Mouse (Mus musculus): ENCODE data around the gene Upk2. TPM values are rescaled to one million over a fixed set of nuclear protein-coding genes. Genes with fewer than 3 reads are reported as not detected.

Upk2 gene
- total and polyA plus RNA-seq, 3 experiments = not detected

DNA sequence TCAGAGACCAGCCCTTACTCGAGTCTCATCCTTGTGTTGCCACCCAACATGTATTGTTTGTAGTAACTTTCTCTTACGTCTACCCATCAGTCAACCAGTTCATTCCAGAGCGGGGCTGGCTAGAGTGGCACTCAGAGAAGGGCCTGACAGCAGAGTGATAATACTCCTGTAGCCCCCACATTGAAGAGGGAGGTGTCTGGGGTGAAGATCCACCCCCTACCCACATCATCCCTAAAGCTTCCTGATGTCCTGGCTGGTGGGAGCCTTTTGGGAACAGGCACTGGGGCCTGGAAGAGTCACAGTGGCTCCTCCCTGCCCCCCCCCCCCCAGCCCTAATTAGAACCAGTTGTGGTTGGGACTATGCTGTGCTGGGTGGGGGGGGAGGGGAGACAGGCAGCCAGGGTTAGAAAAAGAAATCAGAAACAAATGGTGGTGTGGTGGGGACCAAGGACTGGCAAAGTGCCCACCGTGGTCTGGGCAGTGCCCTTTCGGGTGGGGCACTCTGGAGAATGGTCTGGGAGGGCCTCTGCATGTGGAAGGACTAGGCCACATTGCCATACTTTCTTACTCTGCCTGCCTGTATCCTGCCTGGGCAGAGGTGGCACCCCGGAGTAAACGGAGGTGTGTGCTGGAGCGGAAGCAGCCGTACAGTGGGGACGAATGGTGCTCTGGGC is 46.6 kb upstream of the Upk2 start:
- TF ChIP-seq RCOR1 (conservative IDR thresholded peaks at IDR 0.05; ENCODE audit: low read depth, low read length) (no peak), MAZ (IDR thresholded peaks at IDR 0.05; ENCODE audit: low read depth, low read length) (no peak), PAX5 (IDR thresholded peaks at IDR 0.05; ENCODE audit: low read length) (no peak), POLR2AphosphoS2 (IDR thresholded peaks at IDR 0.05; ENCODE audit: low read depth, low read length) (no peak)
- dilution Hi-C loops (cut with MboI; ENCODE audit: extremely low pct_ligation_motif_present, extremely low pct_unique_long_range_greater_than_20kb, low sequenced_read_pairs) (no loop called here), in situ Hi-C loops (cut with MboI; ENCODE audit: low pct_ligation_motif_present, low pct_unique_long_range_greater_than_20kb, low sequenced_read_pairs) (no loop called here)
- H3K27me3 ChIP-seq (replicated peaks) = no peaks in the 10 kb centered on the region
- H3K27ac ChIP-seq (ENCODE audit: insufficient read depth, low read depth) = no peak overlapping the region
- DNase-seq (ENCODE audit: extremely low read depth) = no peak
- no peak overlapping the region for H3K4me3 ChIP-seq (replicated peaks in 1 of 3; ENCODE audit: low read depth in 2 of 3, low read length in 2 of 3, poor library complexity in 1 of 3)
- peaks cover 7 to 58% of the 10 kb centered on the region in 2 experiments for H3K36me3 ChIP-seq (replicated peaks in 1 of 2; ENCODE audit: control insufficient read depth in 1 of 2, insufficient read depth in 1 of 2, low read length in 1 of 2)
- H3K4me1 ChIP-seq (ENCODE audit: control insufficient read depth in 1 of 2, insufficient read depth in 2 of 2) = peaks cover 44 to 65% of the 10 kb centered on the region in 2 experiments
- H3K9me3 ChIP-seq (replicated peaks; ENCODE audit: low read length) = no peaks in the 10 kb centered on the region
- no peaks in the 10 kb centered on the region for H3K79me2 ChIP-seq (replicated peaks; ENCODE audit: control insufficient read depth, extremely low read depth, insufficient read depth, poor library complexity, severe bottlenecking)
- no peak overlapping the region for H3K9ac ChIP-seq (ENCODE audit: insufficient read depth, low read depth)
- H3K4me2 ChIP-seq (ENCODE audit: insufficient read depth, low read depth, poor library complexity, severe bottlenecking) = no peak overlapping the region

DNA sequence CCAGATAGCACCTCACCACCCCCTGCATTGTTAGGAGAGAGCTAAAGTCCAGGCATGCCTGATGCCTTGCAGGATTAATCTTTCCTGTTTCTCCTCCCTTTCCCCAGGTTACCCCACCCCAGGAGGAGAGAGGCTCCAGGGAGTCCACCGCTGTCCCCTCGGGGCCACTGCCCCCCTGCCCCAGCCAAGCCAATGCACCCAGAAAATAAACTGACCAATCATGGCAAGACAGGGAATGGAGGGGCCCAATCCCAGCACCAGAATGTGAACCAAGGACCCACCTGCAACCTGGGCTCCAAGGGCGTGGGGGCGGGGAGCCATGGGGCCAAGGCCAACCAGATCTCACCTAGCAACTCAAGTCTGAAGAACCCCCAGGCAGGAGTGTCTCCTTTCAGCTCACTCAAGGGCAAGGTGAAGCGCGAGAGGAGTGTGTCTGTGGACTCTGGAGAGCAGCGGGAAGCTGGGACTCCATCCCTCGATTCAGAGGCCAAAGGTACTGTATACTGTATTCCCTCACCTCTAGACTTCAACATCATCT is 45.9 kb upstream of the Upk2 start:
- dilution Hi-C loops (cut with MboI; ENCODE audit: extremely low pct_ligation_motif_present, extremely low pct_unique_long_range_greater_than_20kb, low sequenced_read_pairs) = no loop called here
- peaks cover 3 to 52% of the 10 kb centered on the region in 2 experiments for H3K36me3 ChIP-seq (replicated peaks in 1 of 2; ENCODE audit: control insufficient read depth in 1 of 2, insufficient read depth in 1 of 2, low read length in 1 of 2)
- no peak overlapping the region for H3K4me3 ChIP-seq (replicated peaks in 1 of 3; ENCODE audit: low read depth in 2 of 3, low read length in 2 of 3, poor library complexity in 1 of 3)
- no peak for DNase-seq (ENCODE audit: extremely low read depth)
- peaks cover 49 to 68% of the 10 kb centered on the region in 2 experiments for H3K4me1 ChIP-seq (ENCODE audit: control insufficient read depth in 1 of 2, insufficient read depth in 2 of 2)
- no peak overlapping the region for H3K4me2 ChIP-seq (ENCODE audit: insufficient read depth, low read depth, poor library complexity, severe bottlenecking)
- H3K27me3 ChIP-seq (replicated peaks) = no peaks in the 10 kb centered on the region
- no peaks in the 10 kb centered on the region for H3K9me3 ChIP-seq (replicated peaks; ENCODE audit: low read length)
- no peak overlapping the region for H3K27ac ChIP-seq (ENCODE audit: insufficient read depth, low read depth)
- H3K9ac ChIP-seq (ENCODE audit: insufficient read depth, low read depth) = no peak overlapping the region
- in situ Hi-C loops (cut with MboI; ENCODE audit: low pct_ligation_motif_present, low pct_unique_long_range_greater_than_20kb, low sequenced_read_pairs) = no loop called here
- no peaks in the 10 kb centered on the region for H3K79me2 ChIP-seq (replicated peaks; ENCODE audit: control insufficient read depth, extremely low read depth, insufficient read depth, poor library complexity, severe bottlenecking)
- TF ChIP-seq ETS1 (conservative IDR thresholded peaks at IDR 0.05; ENCODE audit: low read depth, low read length) (no peak), TBP (conservative IDR thresholded peaks at IDR 0.05; ENCODE audit: low read depth, low read length) (no peak), NRF1 (IDR thresholded peaks at IDR 0.05; ENCODE audit: low read depth, low read length) (no peak), JUN (IDR thresholded peaks at IDR 0.05; ENCODE audit: insufficient read depth, low read depth, low read length) (no peak), ZMIZ1 (IDR thresholded peaks at IDR 0.05; ENCODE audit: low read depth, low read length) (no peak), ZC3H11A (IDR thresholded peaks at IDR 0.05; ENCODE audit: low read depth, low read length) (no peak), RAD21 (IDR thresholded peaks at IDR 0.05; ENCODE audit: low read depth, low read length) (no peak), TCF12 (IDR thresholded peaks at IDR 0.05; ENCODE audit: low read depth, low read length) (no peak), USF1 (IDR thresholded peaks at IDR 0.05; ENCODE audit: low read depth, low read length) (no peak), MEF2A (IDR thresholded peaks at IDR 0.05; ENCODE audit: borderline replicate concordance, low read depth, low read length) (no peak), MAZ (IDR thresholded peaks at IDR 0.05; ENCODE audit: low read depth, low read length) (no peak), EP300 (IDR thresholded peaks at IDR 0.05; ENCODE audit: low read length) (no peak), RCOR1 (conservative IDR thresholded peaks at IDR 0.05; ENCODE audit: low read depth, low read length) (no peak), JUND (conservative IDR thresholded peaks at IDR 0.05; ENCODE audit: low read depth, low read length) (no peak), POLR2A (IDR thresholded peaks at IDR 0.05; ENCODE audit: low read depth, low read length) (no peak), UBTF (IDR thresholded peaks at IDR 0.05; ENCODE audit: low read depth, low read length) (no peak), ZNF384 (IDR thresholded peaks at IDR 0.05; ENCODE audit: low read depth, low read length) (no peak), MXI1 (IDR thresholded peaks at IDR 0.05; ENCODE audit: low read depth, low read length) (no peak), MAFK (IDR thresholded peaks at IDR 0.05; ENCODE audit: insufficient replicate concordance, low read length) (no peak), E2F4 (IDR thresholded peaks at IDR 0.05; ENCODE audit: insufficient replicate concordance, low read depth, low read length) (no peak)
